Mouse (Mus musculus) lung, postnatal 0 days (tissue): Measurements from ENCODE around the gene Rhbdl3.

Experiments
- CTCF ChIP-seq: IDR thresholded peaks from 2 replicates; pipeline ENCODE4 v1.5.1; 2016; ENCODE audit warnings: antibody characterized with exemption, mild to moderate bottlenecking
- EP300 ChIP-seq: IDR thresholded peaks from 2 replicates; pipeline ENCODE4 v1.6.1; 2016; ENCODE audit warnings: antibody characterized with exemption, mild to moderate bottlenecking, control low read depth

- TF ChIP-seq CTCF: no peak
- no peak for TF ChIP-seq EP300
Measured at GRCm38 (mm10) chr11:80336351-80336730, 35.6 kb downstream of the Rhbdl3 start.
